In the genomic region with DNA sequence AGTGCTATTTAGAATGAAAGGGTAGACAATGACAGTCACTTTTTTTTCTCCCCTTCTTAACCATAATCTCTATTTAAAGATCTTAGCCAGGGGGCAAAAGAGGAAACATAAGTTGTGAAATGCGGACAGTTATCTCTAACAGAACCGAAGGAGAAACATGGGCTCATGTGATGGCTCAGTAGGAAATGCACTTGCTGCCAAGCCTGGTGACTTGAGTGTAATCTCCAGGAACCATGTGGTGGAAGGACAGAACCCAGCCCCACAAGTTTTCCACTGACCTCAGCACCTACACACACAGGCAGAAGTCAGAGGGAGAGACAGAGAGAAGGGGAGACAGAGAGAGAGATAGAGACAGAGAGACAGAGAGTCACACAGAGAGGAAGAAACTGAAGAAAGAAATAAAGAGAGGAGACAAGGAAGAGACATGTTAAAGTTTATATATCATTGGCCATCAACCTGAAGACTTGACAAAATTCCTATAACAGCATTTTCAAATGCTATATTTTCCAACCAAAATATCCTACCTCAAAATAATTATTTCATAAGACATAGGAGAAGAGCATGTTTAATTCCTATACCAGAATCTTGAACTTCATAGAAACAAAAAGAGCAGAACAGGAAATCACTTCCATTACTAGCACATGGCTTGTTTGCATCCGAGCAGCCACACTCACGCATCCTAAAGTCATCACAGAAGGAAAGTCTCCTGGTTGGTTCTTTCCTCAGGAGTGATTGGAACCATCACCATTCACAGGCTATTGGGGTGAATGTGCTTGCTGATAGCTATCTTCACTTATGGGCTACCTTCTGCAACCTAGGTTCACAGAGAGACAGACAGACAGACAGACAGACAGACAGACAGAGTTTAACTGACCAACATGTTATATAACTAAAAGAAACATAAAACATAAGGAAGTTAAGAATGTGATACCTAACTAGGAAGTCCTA, we compare ENCODE assay signal across 8 mouse cellular contexts. TPM values are rescaled to one million over a fixed set of nuclear protein-coding genes. Genes with fewer than 3 reads are reported as not detected.
DNase-seq lines count a peak whose midpoint lies in the region; ATAC-seq lines count a peak whose summit lies in the region.
"Had no signal": no experiment of that assay in that cellular context is flagged by ENCODE, and none has a peak within 500 bp of the region (broad histone marks: within the 10 kb centered on the region; RNA-seq: fewer than 3 reads in every experiment).

No protein-coding gene starts in this region.

- DNase-seq in right cerebral cortex, adult 18-20 months, result peak; percentile 7
- DNase-seq in right cerebral cortex, postnatal 36 days (ENCODE audit: low spot score in 2 of 2), result no peak
- peak; percentile 32 for DNase-seq in liver, embryonic 11.5 days (ENCODE audit: low spot score)
- peak; percentile 78 for DNase-seq in splenic B cell, adult 2 months (ENCODE audit: low read depth, low spot score)
- DNase-seq in urinary bladder, postnatal 36 days (ENCODE audit: low spot score in 2 of 2), result no peak
- DNase-seq: thymus, postnatal 4 days had no signal

- peak overlapping the region; percentile 52 for H3K27ac ChIP-seq in liver, embryonic 11.5 days (ENCODE audit: low read depth, low read length)

- no peaks in the 10 kb centered on the region for H3K9me3 ChIP-seq in liver, embryonic 11.5 days (ENCODE audit: control insufficient read depth, low read length)

- H3K4me2 ChIP-seq in liver, embryonic 11.5 days, result peak overlapping the region; percentile 43

- peak; percentile 60; the same call in 1 of the 2 replicates for ATAC-seq in erythroblast, adult 5-6 weeks (replicated peaks; ENCODE audit: low FRiP score, poor library complexity, severe bottlenecking)
- peak; percentile 82 for ATAC-seq in liver, embryonic 11.5 days (replicated peaks; ENCODE audit: low FRiP score)
- no peak for ATAC-seq in activated CD4-positive, CD25-positive, alpha-beta regulatory T cell, adult 4 months

- no peaks in the 10 kb centered on the region for H3K36me3 ChIP-seq in liver, embryonic 11.5 days (ENCODE audit: control insufficient read depth, insufficient read depth, low read length)
- no peaks in the 10 kb centered on the region for H3K36me3 ChIP-seq in splenic B cell, adult 2 months (ENCODE audit: control insufficient read depth, insufficient read depth, low read length, poor library complexity, severe bottlenecking)

- H3K9ac ChIP-seq in liver, embryonic 11.5 days (ENCODE audit: low read depth, low read length), result 0 out of 2 replicates have a peak overlapping the region, but pooled peaks have one; percentile 20

- H3K4me1 ChIP-seq in liver, embryonic 11.5 days (replicated peaks; ENCODE audit: control insufficient read depth, insufficient read depth, low read length), result peaks cover 6% of the 10 kb centered on the region

- 0 out of 2 replicates have a peak overlapping the region, but pooled peaks have one; percentile 10 for H3K4me3 ChIP-seq in liver, embryonic 11.5 days (ENCODE audit: low read depth, low read length)

- WGBS in liver, embryonic 11.5 days, result 47% methylated on average over 4 of the region's 4 CpGs

- H3K27me3 ChIP-seq in liver, embryonic 11.5 days (replicated peaks; ENCODE audit: control insufficient read depth, insufficient read depth, low read length), result no peaks in the 10 kb centered on the region
- H3K27me3 ChIP-seq in splenic B cell, adult 2 months (ENCODE audit: control insufficient read depth, insufficient read depth, low read length, poor library complexity, severe bottlenecking), result no peaks in the 10 kb centered on the region

RNA-seq across cellular contexts. Expression of a gene that starts 46.2 kb away (rescaled TPM):
- not detected in 2 replicates for total RNA-seq in erythroblast, adult 5-6 weeks (2015; ENCODE audit: low replicate concordance)
- total RNA-seq in erythroblast, adult 5-6 weeks (2017; ENCODE audit: low replicate concordance), result 1.1 TPM in 1 of 2 replicates, not detected in the other
- 11.8 and 13.0 TPM in 2 replicates for polyA plus RNA-seq in liver, embryonic 11.5 days (2014; fragmentation: Nextera tagmentation; extraction: Ambion mirVana)
- 1 to 10 TPM; 4.5 to 6.6 TPM for polyA plus RNA-seq in activated CD4-positive, CD25-positive, alpha-beta regulatory T cell, adult 4 months (2017; shearing (Covaris generic))

RNA-seq across cellular contexts. Expression of a gene that starts 47.0 kb away (rescaled TPM):
- total RNA-seq in erythroblast, adult 5-6 weeks (2015; ENCODE audit: low replicate concordance), result 25.0 and 27.8 TPM in 2 replicates
- total RNA-seq in erythroblast, adult 5-6 weeks (2017; ENCODE audit: low replicate concordance), result 27.0 and 28.0 TPM in 2 replicates
- polyA plus RNA-seq in liver, embryonic 11.5 days (2014; fragmentation: Nextera tagmentation; extraction: Ambion mirVana), result 59.8 and 66.0 TPM in 2 replicates
- 1 to 10 TPM; 4.1 to 10.0 TPM for polyA plus RNA-seq in activated CD4-positive, CD25-positive, alpha-beta regulatory T cell, adult 4 months (2017; shearing (Covaris generic))

RNA-seq across cellular contexts. Expression of a gene that starts 54.0 kb away (rescaled TPM):
- 2.3 and 14.6 TPM in 2 replicates for total RNA-seq in erythroblast, adult 5-6 weeks (2015; ENCODE audit: low replicate concordance)
- 9.0 and 11.3 TPM in 2 replicates for total RNA-seq in erythroblast, adult 5-6 weeks (2017; ENCODE audit: low replicate concordance)
- 3.0 and 3.1 TPM in 2 replicates for polyA plus RNA-seq in liver, embryonic 11.5 days (2014; fragmentation: Nextera tagmentation; extraction: Ambion mirVana)
- polyA plus RNA-seq in activated CD4-positive, CD25-positive, alpha-beta regulatory T cell, adult 4 months (2017; shearing (Covaris generic)), result 1 to 10 TPM in 1 of 2 experiments, under 1 TPM in 1; 0.79 to 1.3 TPM

Comparison
In these comparisons a context has a peak if more than half of its experiments do, and no peak if none do; other contexts are left out.
1. DNase-seq: peak in right cerebral cortex, adult 18-20 months (single experiment), liver, embryonic 11.5 days (single experiment) and splenic B cell, adult 2 months (single experiment); none in right cerebral cortex, postnatal 36 days (0 of 2) and urinary bladder, postnatal 36 days (0 of 2).